Mouse (Mus musculus): Measurements from ENCODE around the gene Cpsf6. TPM values are rescaled to one million over a fixed set of nuclear protein-coding genes. Genes with fewer than 3 reads are reported as not detected.

Gene Cpsf6
- polyA plus RNA-seq, 1 experiment from 2014 or later, result 49.4 TPM

GRCm38 (mm10) chr10:117403344-117403953 is 23.6 kb upstream of the Cpsf6 start:
- 77% methylated on average over 15 of the region's 15 CpGs for WGBS (ENCODE audit: insufficient replicate concordance)
- ATAC-seq (ENCODE audit: low read depth), result no peak
- no peaks in the 10 kb centered on the region for H3K9me3 ChIP-seq (replicated peaks; ENCODE audit: control insufficient read depth, low read length)

DNA sequence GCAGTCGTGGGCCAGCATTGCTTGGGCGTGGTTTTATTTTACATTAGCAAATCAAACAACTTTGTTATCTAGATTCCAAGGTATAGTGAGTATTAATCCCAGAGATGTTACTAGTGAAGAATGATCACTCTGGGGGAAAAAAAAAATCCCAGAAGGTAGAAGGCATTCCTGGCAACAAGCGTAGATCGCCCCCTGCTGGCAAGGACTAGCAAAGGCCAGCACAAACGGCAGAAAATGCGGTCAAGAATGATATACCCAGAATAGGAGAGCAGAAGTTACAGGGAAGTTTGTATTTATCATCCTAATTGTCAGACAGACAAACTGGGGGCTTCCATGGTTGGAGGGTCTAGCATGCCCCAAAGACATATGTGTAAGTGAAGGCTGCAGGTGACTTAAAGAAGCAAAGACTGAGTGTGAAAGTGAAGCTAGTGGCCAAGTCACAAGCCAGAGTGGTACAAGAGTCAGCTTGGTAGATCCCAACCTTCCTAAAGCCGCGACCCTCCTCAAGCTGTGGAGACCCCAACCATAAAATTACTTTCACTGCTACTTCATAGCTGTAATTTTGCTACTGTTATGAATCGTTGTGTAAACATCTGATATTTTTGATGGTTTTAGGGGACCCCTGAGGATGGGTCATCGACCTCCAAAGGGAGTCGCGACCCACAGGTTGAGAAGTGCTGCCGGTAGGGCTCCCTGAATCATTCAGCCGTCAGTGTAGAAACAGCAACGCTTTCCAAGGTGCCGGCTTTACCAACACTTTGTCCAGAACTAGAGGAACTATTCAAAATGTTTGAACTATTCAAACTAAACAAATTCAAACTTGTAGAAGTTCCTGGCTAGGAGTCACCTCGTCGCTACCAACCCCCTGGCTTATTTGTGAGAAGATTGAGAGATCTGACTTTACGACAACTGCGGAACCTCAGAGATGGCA is 22.9 kb upstream of the Cpsf6 start:
- Histone ChIP-seq H3K4me1 (ENCODE audit: control insufficient read depth, low read depth, low read length) (no peaks in the 10 kb centered on the region), H3K9me3 (replicated peaks; ENCODE audit: control insufficient read depth, low read length) (no peaks in the 10 kb centered on the region), H3K36me3 (ENCODE audit: control insufficient read depth, insufficient read depth) (no peaks in the 10 kb centered on the region), H3K9ac (ENCODE audit: low read depth, low read length) (no peak overlapping the region), H3K27me3 (ENCODE audit: control insufficient read depth, insufficient read depth, low read depth, low read length) (no peaks in the 10 kb centered on the region), H3K4me3 (ENCODE audit: low read depth, low read length) (no peak overlapping the region), H3K27ac (ENCODE audit: low read length) (no peak overlapping the region), H3K4me2 (ENCODE audit: low read depth, low read length) (no peak overlapping the region)
- WGBS (ENCODE audit: insufficient replicate concordance), result 67% methylated on average over 20 of the region's 20 CpGs
- no peak for ATAC-seq (ENCODE audit: low read depth)

More at GRCm38 (mm10) chr10:117403344-117403953, 23.6 kb upstream of the Cpsf6 start:
- Histone ChIP-seq H3K27ac (ENCODE audit: low read length) (no peak overlapping the region), H3K4me3 (ENCODE audit: low read depth, low read length) (no peak overlapping the region), H3K4me1 (ENCODE audit: control insufficient read depth, low read depth, low read length) (no peaks in the 10 kb centered on the region), H3K36me3 (ENCODE audit: control insufficient read depth, insufficient read depth) (no peaks in the 10 kb centered on the region), H3K4me2 (ENCODE audit: low read depth, low read length) (no peak overlapping the region), H3K9ac (ENCODE audit: low read depth, low read length) (no peak overlapping the region), H3K27me3 (ENCODE audit: control insufficient read depth, insufficient read depth, low read depth, low read length) (no peaks in the 10 kb centered on the region)

GRCm38 (mm10) chr10:117401364-117401763 is 21.5 kb upstream of the Cpsf6 start:
- H3K4me1 ChIP-seq (ENCODE audit: control insufficient read depth, low read depth, low read length), result no peaks in the 10 kb centered on the region; the same call in 1 of the 2 replicates
- H3K9ac ChIP-seq (ENCODE audit: low read depth, low read length), result no peak overlapping the region
- H3K27me3 ChIP-seq (ENCODE audit: control insufficient read depth, insufficient read depth, low read depth, low read length), result no peaks in the 10 kb centered on the region
- no peak overlapping the region for H3K4me2 ChIP-seq (ENCODE audit: low read depth, low read length)
- H3K27ac ChIP-seq (ENCODE audit: low read length), result no peak overlapping the region
- WGBS (ENCODE audit: insufficient replicate concordance), result 61% methylated on average over 4 of the region's 4 CpGs
- no peak for ATAC-seq (ENCODE audit: low read depth)
- H3K36me3 ChIP-seq (ENCODE audit: control insufficient read depth, insufficient read depth), result no peaks in the 10 kb centered on the region
- no peaks in the 10 kb centered on the region for H3K9me3 ChIP-seq (replicated peaks; ENCODE audit: control insufficient read depth, low read length)
- H3K4me3 ChIP-seq (ENCODE audit: low read depth, low read length), result no peak overlapping the region

DNA sequence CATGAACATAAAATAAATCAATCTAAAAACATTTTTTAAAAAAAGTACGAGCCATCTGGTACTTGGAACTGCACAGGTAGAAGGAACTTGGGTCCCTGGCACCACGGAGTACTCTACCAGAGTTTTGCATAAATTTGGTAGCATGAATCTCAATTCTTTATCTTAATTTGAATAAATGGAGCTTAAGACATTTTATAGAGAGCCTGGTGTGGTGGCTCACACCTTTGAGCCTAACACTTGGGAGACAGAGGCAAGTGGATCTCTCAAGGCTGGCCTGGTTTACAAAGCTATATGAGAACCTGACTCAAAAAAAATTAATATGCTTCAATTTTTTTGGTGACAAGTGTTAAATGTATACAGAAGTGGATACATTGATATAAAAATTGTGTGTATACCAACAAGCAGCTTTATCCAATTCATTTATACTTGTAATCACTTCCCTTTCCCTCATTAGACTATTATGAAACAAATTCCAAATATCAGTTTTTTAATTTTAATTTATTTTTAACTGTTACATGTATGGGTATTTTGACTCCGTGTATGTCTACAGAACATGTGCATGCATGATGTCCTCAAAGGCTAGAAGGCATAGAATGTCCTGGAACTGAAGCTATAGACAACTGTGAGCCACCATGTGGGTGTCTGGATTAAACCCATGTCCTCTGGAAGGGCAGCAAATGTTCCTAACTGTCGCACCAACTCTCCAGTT is 20.6 kb upstream of the Cpsf6 start:
- 65% methylated on average over 4 of the region's 4 CpGs for WGBS (ENCODE audit: insufficient replicate concordance)
- H3K27me3 ChIP-seq (ENCODE audit: control insufficient read depth, insufficient read depth, low read depth, low read length), result no peaks in the 10 kb centered on the region
- no peak overlapping the region for H3K9ac ChIP-seq (ENCODE audit: low read depth, low read length)
- H3K9me3 ChIP-seq (replicated peaks; ENCODE audit: control insufficient read depth, low read length), result no peaks in the 10 kb centered on the region
- no peak overlapping the region for H3K27ac ChIP-seq (ENCODE audit: low read length)
- no peak overlapping the region for H3K4me2 ChIP-seq (ENCODE audit: low read depth, low read length)
- no peaks in the 10 kb centered on the region; the same call in 1 of the 2 replicates for H3K4me1 ChIP-seq (ENCODE audit: control insufficient read depth, low read depth, low read length)
- H3K36me3 ChIP-seq (ENCODE audit: control insufficient read depth, insufficient read depth), result no peaks in the 10 kb centered on the region
- no peak overlapping the region for H3K4me3 ChIP-seq (ENCODE audit: low read depth, low read length)
- ATAC-seq (ENCODE audit: low read depth), result no peak

- no peaks in the 10 kb centered on the region for H3K36me3 ChIP-seq (ENCODE audit: control insufficient read depth, insufficient read depth)
- no peaks in the 10 kb centered on the region for H3K9me3 ChIP-seq (replicated peaks; ENCODE audit: control insufficient read depth, low read length)
- no peak overlapping the region for H3K4me2 ChIP-seq (ENCODE audit: low read depth, low read length)
- no peak overlapping the region for H3K27ac ChIP-seq (ENCODE audit: low read length)
- H3K4me1 ChIP-seq (ENCODE audit: control insufficient read depth, low read depth, low read length), result no peaks in the 10 kb centered on the region; the same call in 1 of the 2 replicates
- no peaks in the 10 kb centered on the region for H3K27me3 ChIP-seq (ENCODE audit: control insufficient read depth, insufficient read depth, low read depth, low read length)
- 73% methylated on average over 3 of the region's 3 CpGs for WGBS (ENCODE audit: insufficient replicate concordance)
- no peak for ATAC-seq (ENCODE audit: low read depth)
- H3K9ac ChIP-seq (ENCODE audit: low read depth, low read length), result no peak overlapping the region
- H3K4me3 ChIP-seq (ENCODE audit: low read depth, low read length), result no peak overlapping the region
Observed at GRCm38 (mm10) chr10:117399839-117400238, 20.0 kb upstream of the Cpsf6 start.

- H3K27me3 ChIP-seq (ENCODE audit: control insufficient read depth, insufficient read depth, low read depth, low read length), result no peaks in the 10 kb centered on the region
- no peak overlapping the region for H3K4me2 ChIP-seq (ENCODE audit: low read depth, low read length)
- H3K36me3 ChIP-seq (ENCODE audit: control insufficient read depth, insufficient read depth), result no peaks in the 10 kb centered on the region
- H3K4me1 ChIP-seq (ENCODE audit: control insufficient read depth, low read depth, low read length), result no peaks in the 10 kb centered on the region; the same call in 1 of the 2 replicates
- H3K4me3 ChIP-seq (ENCODE audit: low read depth, low read length), result no peak overlapping the region
- no peak overlapping the region for H3K27ac ChIP-seq (ENCODE audit: low read length)
- no peaks in the 10 kb centered on the region for H3K9me3 ChIP-seq (replicated peaks; ENCODE audit: control insufficient read depth, low read length)
- WGBS (ENCODE audit: insufficient replicate concordance), result 62% methylated on average over 2 of the region's 2 CpGs
- no peak overlapping the region for H3K9ac ChIP-seq (ENCODE audit: low read depth, low read length)
- no peak for ATAC-seq (ENCODE audit: low read depth)
Observed at GRCm38 (mm10) chr10:117399196-117399595, 19.4 kb upstream of the Cpsf6 start.

GRCm38 (mm10) chr10:117398044-117398780 is 18.4 kb upstream of the Cpsf6 start:
- Histone ChIP-seq H3K27me3 (ENCODE audit: control insufficient read depth, insufficient read depth, low read depth, low read length) (no peaks in the 10 kb centered on the region), H3K27ac (ENCODE audit: low read length) (no peak overlapping the region), H3K9ac (ENCODE audit: low read depth, low read length) (no peak overlapping the region), H3K36me3 (ENCODE audit: control insufficient read depth, insufficient read depth) (no peaks in the 10 kb centered on the region), H3K4me1 (ENCODE audit: control insufficient read depth, low read depth, low read length) (no peaks in the 10 kb centered on the region; the same call in 1 of the 2 replicates), H3K9me3 (replicated peaks; ENCODE audit: control insufficient read depth, low read length) (no peaks in the 10 kb centered on the region), H3K4me2 (ENCODE audit: low read depth, low read length) (no peak overlapping the region), H3K4me3 (ENCODE audit: low read depth, low read length) (no peak overlapping the region)
- 47% methylated on average over 18 of the region's 18 CpGs for WGBS (ENCODE audit: insufficient replicate concordance)
- ATAC-seq (ENCODE audit: low read depth), result no peak

DNA sequence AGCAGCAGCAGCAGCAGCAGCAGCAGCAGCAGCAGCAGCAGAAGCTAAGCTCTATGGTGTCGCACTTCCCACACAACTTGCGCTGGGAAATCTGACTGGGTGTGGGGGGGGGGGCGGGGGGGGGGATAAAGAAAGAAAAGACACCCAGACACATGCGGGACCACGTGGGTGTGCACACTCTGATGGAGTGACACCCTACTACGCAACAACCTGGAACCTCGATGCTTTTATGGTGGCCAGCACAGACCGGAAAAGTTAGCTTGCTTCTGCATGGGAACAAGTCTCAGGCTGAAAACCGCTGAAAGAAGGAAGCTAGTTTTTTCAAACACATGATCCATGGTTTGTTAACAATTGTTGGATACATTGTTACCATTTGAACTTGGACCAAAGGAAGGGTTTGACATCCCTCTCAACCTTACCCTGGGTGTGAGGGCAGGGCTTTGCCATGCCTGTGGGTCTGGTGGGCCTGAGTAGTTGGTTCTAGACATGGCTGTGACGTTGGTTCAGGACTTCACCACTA is 17.4 kb upstream of the Cpsf6 start:
- Histone ChIP-seq H3K4me3 (ENCODE audit: low read depth, low read length) (no peak overlapping the region), H3K9ac (ENCODE audit: low read depth, low read length) (no peak overlapping the region), H3K9me3 (replicated peaks; ENCODE audit: control insufficient read depth, low read length) (no peaks in the 10 kb centered on the region), H3K27me3 (ENCODE audit: control insufficient read depth, insufficient read depth, low read depth, low read length) (no peaks in the 10 kb centered on the region), H3K4me1 (ENCODE audit: control insufficient read depth, low read depth, low read length) (no peaks in the 10 kb centered on the region; the same call in 1 of the 2 replicates), H3K36me3 (ENCODE audit: control insufficient read depth, insufficient read depth) (no peaks in the 10 kb centered on the region), H3K27ac (ENCODE audit: low read length) (no peak overlapping the region), H3K4me2 (ENCODE audit: low read depth, low read length) (no peak overlapping the region)
- ATAC-seq (ENCODE audit: low read depth), result no peak
- WGBS (ENCODE audit: insufficient replicate concordance), result 35% methylated on average over 9 of the region's 10 CpGs

Data from liver, embryonic 16.5 days (tissue).